7 mouse cellular contexts compared by ENCODE assay signal in genomic region chr4:8238560-8239305, GRCm38 (mm10). TPM values are rescaled to one million over a fixed set of nuclear protein-coding genes. Genes with fewer than 3 reads are reported as not detected.
A peak's percentile ranks its signal among the peaks of the same experiment; 100 is the strongest.
DNase-seq lines count a peak whose midpoint lies in the region; ATAC-seq and TF ChIP-seq lines count a peak whose summit lies in the region.

Gene Car8, minus strand, starts transcription at chr4:8239041.

- H3K27ac ChIP-seq in bone marrow macrophage, adult 2 months (ENCODE audit: insufficient read depth, low read depth, low read length), result no peak within 1 kb of the TSS
- H3K27ac ChIP-seq in hindbrain, embryonic 16.5 days (ENCODE audit: low read depth, low read length), result no peak within 1 kb of the TSS
- H3K27ac ChIP-seq in limb, embryonic 11.5 days (replicated peaks; ENCODE audit: low read depth, low read length), result no peak within 1 kb of the TSS
- H3K27ac ChIP-seq in midbrain, embryonic 12.5 days (replicated peaks), result no peak within 1 kb of the TSS

- no peak for TF ChIP-seq POLR2A in bone marrow macrophage, adult 2 months (IDR thresholded peaks at IDR 0.05; ENCODE audit: borderline replicate concordance, low read depth, low read length)

- H3K4me2 ChIP-seq in hindbrain, embryonic 16.5 days (ENCODE audit: low read length), result peak within 1 kb of the TSS; percentile 96
- H3K4me2 ChIP-seq in limb, embryonic 11.5 days (ENCODE audit: low read depth, severe bottlenecking), result peak within 1 kb of the TSS; percentile 99
- peak within 1 kb of the TSS; percentile 99 for H3K4me2 ChIP-seq in midbrain, embryonic 12.5 days (replicated peaks)

- intact Hi-C loops in gastrocnemius, postnatal 14 days (cut with DNase I; ENCODE audit: low total_unique reads), result no loop called here

- H3K9ac ChIP-seq in hindbrain, embryonic 16.5 days (ENCODE audit: low read depth, low read length), result peak within 1 kb of the TSS; percentile 82
- peak within 1 kb of the TSS; percentile 66 for H3K9ac ChIP-seq in limb, embryonic 11.5 days (ENCODE audit: low read length)
- H3K9ac ChIP-seq in midbrain, embryonic 12.5 days (replicated peaks), result peak within 1 kb of the TSS; percentile 69

- no peaks in the 10 kb centered on the region for H3K9me3 ChIP-seq in hindbrain, embryonic 16.5 days (ENCODE audit: control insufficient read depth, low read length)
- H3K9me3 ChIP-seq in limb, embryonic 11.5 days (ENCODE audit: control insufficient read depth, low read length), result no peaks in the 10 kb centered on the region
- no peaks in the 10 kb centered on the region for H3K9me3 ChIP-seq in midbrain, embryonic 12.5 days

- H3K4me3 ChIP-seq in bone marrow macrophage, adult 2 months (ENCODE audit: insufficient read depth, low read length), result peak within 1 kb of the TSS; percentile 55
- peak within 1 kb of the TSS; percentile 72 for H3K4me3 ChIP-seq in hindbrain, embryonic 16.5 days (ENCODE audit: low read length)
- H3K4me3 ChIP-seq in limb, embryonic 11.5 days (ENCODE audit: low read depth, low read length), result peak within 1 kb of the TSS; percentile 73
- peak within 1 kb of the TSS; percentile 57 for H3K4me3 ChIP-seq in midbrain, embryonic 12.5 days

- no peak for TF ChIP-seq CTCF in bone marrow macrophage, adult 2 months (IDR thresholded peaks at IDR 0.05; ENCODE audit: low read depth, low read length)

- WGBS in hindbrain, embryonic 16.5 days, result under 1% methylated on average over 48 of the region's 49 CpGs
- 1% methylated on average over 49 of the region's 49 CpGs for WGBS in limb, embryonic 11.5 days
- WGBS in midbrain, embryonic 12.5 days, result under 1% methylated on average over 43 of the region's 49 CpGs

- ATAC-seq in hindbrain, embryonic 16.5 days, result peak; percentile 96
- ATAC-seq in limb, embryonic 11.5 days (ENCODE audit: insufficient number of reproducible peaks, low FRiP score, low TSS enrichment, low read depth), result peak; percentile 90
- ATAC-seq in midbrain, embryonic 12.5 days (ENCODE audit: low FRiP score, low read depth), result peak; percentile 96

- no peaks in the 10 kb centered on the region for H3K36me3 ChIP-seq in hindbrain, embryonic 16.5 days (ENCODE audit: control insufficient read depth, insufficient read depth, low read length)
- no peaks in the 10 kb centered on the region for H3K36me3 ChIP-seq in limb, embryonic 11.5 days (ENCODE audit: control insufficient read depth, insufficient read depth, low read length)
- no peaks in the 10 kb centered on the region for H3K36me3 ChIP-seq in midbrain, embryonic 12.5 days

- H3K27me3 ChIP-seq in hindbrain, embryonic 16.5 days (replicated peaks; ENCODE audit: control insufficient read depth, insufficient read depth, low read length), result no peaks in the 10 kb centered on the region
- no peaks in the 10 kb centered on the region for H3K27me3 ChIP-seq in limb, embryonic 11.5 days (ENCODE audit: control insufficient read depth, insufficient read depth, low read length)
- peaks cover 4% of the 10 kb centered on the region for H3K27me3 ChIP-seq in midbrain, embryonic 12.5 days

- peak; percentile 6 for DNase-seq in R1 (ENCODE audit: low read depth, low spot score)
- peak; percentile 33 for DNase-seq in gastrocnemius, postnatal 14 days
- DNase-seq in limb, embryonic 11.5 days (ENCODE audit: low spot score), result peak; percentile 74
- peak; percentile 52 for DNase-seq in testis, postnatal 10 days (ENCODE audit: low spot score)

- H3K4me1 ChIP-seq in bone marrow macrophage, adult 2 months (ENCODE audit: control insufficient read depth, insufficient read depth, low read length), result no peaks in the 10 kb centered on the region
- H3K4me1 ChIP-seq in hindbrain, embryonic 16.5 days (ENCODE audit: control insufficient read depth, insufficient read depth, low read depth, low read length), result no peaks in the 10 kb centered on the region
- no peaks in the 10 kb centered on the region for H3K4me1 ChIP-seq in limb, embryonic 11.5 days (ENCODE audit: control insufficient read depth, insufficient read depth, low read length)
- H3K4me1 ChIP-seq in midbrain, embryonic 12.5 days, result no peaks in the 10 kb centered on the region

RNA-seq across cellular contexts. Expression of gene Car8, which starts in this region (rescaled TPM):
- polyA plus RNA-seq in bone marrow macrophage, adult 2 months (2012; ENCODE audit: insufficient read depth, insufficient read length, missing spikeins), result not detected in 2 replicates
- 1 to 10 TPM; 1.5 to 2.3 TPM for total RNA-seq in gastrocnemius, postnatal 14 days (2021)
- 31.3 and 40.1 TPM in 2 replicates for polyA plus RNA-seq in hindbrain, embryonic 16.5 days (2015; fragmentation: Nextera tagmentation; extraction: Ambion mirVana)
- polyA plus RNA-seq in limb, embryonic 11.5 days (2014; fragmentation: Nextera tagmentation; extraction: Ambion mirVana), result 2.6 and 3.5 TPM in 2 replicates
- 0.65 and 1.0 TPM in 2 replicates for polyA plus RNA-seq in midbrain, embryonic 12.5 days (2016; fragmentation: Nextera tagmentation; extraction: Ambion mirVana)

Comparison
In these comparisons a context has a peak if more than half of its experiments do, and no peak if none do; other contexts are left out.
1. DNase-seq: peak in every context shown above with its lines; median percentile 74 in limb, embryonic 11.5 days; 52 in testis, postnatal 10 days; 33 in gastrocnemius, postnatal 14 days; 6 in R1.